Mouse (Mus musculus): ENCODE results near the gene Esrra.
A peak's percentile ranks its signal among the peaks of the same experiment; 100 is the strongest.
"Not testable (repeated sequence)": the region's sequence is repeated elsewhere in the genome, so short reads cannot be mapped to it uniquely, and the experiment has no call there.

Gene Esrra

GRCm38 (mm10) chr19:6920741-6921636 lies 624 bp downstream of the Esrra start:
- DNase-seq (ENCODE audit: low read depth) = no peak

- DNase-seq (ENCODE audit: low read depth) = no peak
Observed at GRCm38 (mm10) chr19:6919876-6920740, 1.5 kb downstream of the Esrra start.

GRCm38 (mm10) chr19:6919431-6919830 lies 2.2 kb downstream of the Esrra start:
- no peak for DNase-seq (ENCODE audit: low read depth)

DNA sequence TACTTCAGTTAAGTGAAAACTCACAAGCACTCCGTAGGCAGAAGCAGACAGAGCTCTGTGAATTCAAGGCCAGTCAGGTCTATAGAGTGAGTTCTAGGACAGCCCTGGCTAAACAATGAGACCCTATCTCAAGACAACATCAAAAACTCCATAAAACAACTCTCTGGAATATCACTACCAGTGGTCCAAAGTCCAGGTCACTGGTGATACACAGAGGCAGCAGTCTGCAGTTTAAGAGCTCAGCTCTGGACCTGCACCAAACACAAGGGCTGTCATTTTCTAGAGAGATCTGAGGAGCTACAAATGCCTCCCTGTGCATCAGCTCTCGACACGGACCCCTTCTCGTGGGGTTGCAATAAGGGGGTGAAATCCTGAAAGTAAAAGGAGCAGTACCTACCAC lies 3.3 kb downstream of the Esrra start:
- no peak for DNase-seq (ENCODE audit: low read depth)

DNA sequence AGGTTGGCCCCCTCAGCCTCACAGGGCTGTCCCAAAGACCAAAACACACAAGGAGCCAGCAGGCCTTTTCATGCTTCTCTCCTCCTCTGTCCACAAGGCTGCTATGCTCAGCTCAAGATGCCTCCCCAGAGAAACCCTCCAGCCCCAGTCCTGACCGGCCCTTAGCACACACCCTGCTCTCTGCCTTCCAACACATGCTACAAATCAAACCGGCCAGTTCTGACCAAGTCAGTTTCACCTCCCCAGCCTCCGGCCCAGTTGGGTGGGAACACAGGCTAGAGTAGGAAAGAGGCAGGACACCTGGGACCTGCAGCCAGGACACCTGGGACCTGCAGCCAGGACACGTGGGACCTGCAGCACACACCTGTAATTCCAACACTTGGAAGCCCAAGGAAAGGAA lies 5.1 kb downstream of the Esrra start:
- DNase-seq (ENCODE audit: low read depth) = no peak

DNA sequence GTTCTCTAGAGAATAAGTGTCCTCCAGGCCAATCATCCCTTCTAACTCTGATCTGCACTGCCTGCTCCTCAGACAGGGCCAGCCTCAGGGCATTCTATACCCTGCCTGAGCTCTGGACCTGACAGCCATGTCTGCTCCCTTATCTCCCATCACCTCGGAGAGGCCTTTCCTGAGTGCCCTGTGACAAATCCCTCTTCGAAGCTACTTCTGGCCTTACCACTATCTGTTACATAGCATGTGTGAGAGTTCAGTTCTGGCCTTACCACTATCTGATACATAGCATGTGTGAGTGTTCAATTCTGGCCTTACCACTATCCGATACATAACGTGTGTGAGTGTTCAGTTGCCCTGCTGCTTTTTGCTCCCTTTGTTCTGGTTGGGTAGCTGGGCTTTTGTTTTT lies 6.3 kb downstream of the Esrra start:
- DNase-seq (ENCODE audit: low read depth) = no peak

DNA sequence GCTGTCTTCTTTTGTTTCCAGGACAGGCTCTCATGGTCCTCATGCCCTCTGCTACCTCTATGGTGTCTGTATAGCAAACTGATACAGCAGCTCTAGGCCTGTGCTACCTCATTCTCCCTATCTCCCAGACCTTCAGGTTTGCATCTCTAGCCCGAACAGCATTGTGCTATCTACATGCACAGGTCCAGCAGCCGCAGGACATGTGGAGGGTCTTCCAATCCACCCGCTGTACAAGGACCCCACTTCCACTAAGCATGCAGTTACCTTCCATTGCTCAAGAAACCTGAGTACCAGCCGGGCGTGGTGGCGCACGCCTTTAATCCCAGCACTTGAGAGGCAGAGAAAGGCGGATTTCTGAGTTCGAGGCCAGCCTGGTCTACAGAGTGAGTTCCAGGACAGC lies 7.1 kb downstream of the Esrra start:
- DNase-seq (ENCODE audit: low read depth) = no peak

- no peak for DNase-seq (ENCODE audit: low read depth)
Observed at GRCm38 (mm10) chr19:6913991-6914390, 7.6 kb downstream of the Esrra start.

DNA sequence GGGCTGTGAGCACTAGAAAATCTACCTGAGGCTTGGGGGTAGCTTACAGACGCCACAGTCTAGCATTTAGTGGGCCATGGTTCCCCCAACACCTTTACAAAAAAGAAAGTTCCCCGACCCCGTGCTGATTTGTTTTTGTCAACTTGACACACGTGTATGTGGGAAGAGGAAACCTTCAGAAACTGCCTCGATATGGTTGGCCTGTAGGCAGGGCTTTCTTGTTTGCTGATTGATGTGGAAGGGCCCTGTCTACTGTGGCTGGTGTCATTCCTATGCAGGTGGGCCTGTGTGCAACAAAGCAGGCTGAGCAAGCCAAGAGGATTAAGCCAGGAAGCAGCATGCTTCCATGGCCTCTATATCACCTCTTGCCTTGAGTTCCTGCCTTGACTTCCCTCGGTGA lies 8.6 kb downstream of the Esrra start:
- no peak for DNase-seq (ENCODE audit: low read depth)

- DNase-seq (ENCODE audit: low read depth) = no peak
Observed at GRCm38 (mm10) chr19:6912205-6912970, 9.2 kb downstream of the Esrra start.

- no peak for DNase-seq (ENCODE audit: low read depth)
Observed at GRCm38 (mm10) chr19:6911101-6912074, 10.2 kb downstream of the Esrra start.

GRCm38 (mm10) chr19:6910306-6910705 lies 11.3 kb downstream of the Esrra start:
- DNase-seq (ENCODE audit: low read depth) = not testable (repeated sequence)

GRCm38 (mm10) chr19:6909507-6910289 lies 11.9 kb downstream of the Esrra start, which contains the start of the genes Trmt112 and Prdx5:
TSS of gene Trmt112 (plus strand) at chr19:6909698.
TSS of gene Prdx5 (minus strand) at chr19:6910106.
- peak; percentile 87 for DNase-seq (ENCODE audit: low read depth)

DNA sequence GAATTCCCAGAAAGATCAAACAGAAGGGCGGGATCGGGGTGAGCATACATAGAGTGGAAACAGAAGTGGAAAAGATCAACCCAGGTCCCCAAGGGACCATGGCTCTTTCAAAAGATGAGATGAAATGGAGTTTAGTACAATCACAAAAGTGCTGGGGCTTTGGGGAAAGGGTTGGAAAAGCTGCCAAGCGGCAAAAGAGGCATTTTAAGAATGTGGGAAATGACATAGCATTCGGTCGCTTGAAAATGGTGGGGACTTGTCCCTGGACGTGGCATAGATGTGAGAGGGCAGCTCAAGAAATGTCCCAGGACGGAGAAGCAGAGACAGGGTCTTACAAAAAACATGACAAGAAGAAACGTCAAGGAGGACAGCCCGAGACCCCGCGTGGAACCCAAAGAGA lies 12.6 kb downstream of the Esrra start:
- no peak for DNase-seq (ENCODE audit: low read depth)

- DNase-seq (ENCODE audit: low read depth) = no peak
Observed at GRCm38 (mm10) chr19:6907811-6908540, 13.6 kb downstream of the Esrra start.

- no peak for DNase-seq (ENCODE audit: low read depth)
Observed at GRCm38 (mm10) chr19:6907094-6907493, 14.5 kb downstream of the Esrra start.

GRCm38 (mm10) chr19:6906199-6906598 lies 15.4 kb downstream of the Esrra start:
- DNase-seq (ENCODE audit: low read depth) = no peak

DNA sequence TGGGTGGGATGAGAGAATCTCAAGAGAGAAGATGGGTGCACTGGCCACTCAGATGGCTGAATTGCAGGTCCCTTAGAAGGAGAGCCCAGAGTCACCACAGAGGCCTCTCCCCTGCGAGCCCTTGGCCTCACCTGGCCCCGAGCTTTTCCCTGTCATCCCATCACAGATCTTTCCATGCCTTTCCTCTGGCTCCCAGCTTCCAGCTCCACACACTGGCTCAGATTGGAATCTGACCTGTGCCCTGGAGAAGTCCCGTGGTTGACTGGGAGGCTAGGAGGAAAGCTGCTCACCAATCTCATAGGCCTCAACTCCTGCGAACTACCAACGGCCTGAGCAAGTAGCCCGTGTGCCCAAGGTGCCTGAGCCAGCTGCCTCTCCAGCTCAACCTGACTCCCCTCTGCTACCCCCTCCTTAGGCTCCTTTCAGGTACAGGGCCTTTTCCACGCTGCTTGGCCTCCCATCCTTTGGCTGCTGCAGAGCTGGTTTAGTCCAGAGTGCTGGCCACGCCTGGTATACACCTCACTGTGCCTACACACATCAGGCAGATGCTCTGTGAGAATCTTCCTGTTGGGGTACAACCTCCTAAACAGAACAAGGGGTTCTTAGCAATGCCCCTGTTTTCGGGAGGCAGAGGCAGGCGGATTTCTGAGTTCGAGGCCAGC lies 16.0 kb downstream of the Esrra start:
- no peak for DNase-seq (ENCODE audit: low read depth)

- DNase-seq (ENCODE audit: low read depth) = no peak
Observed at GRCm38 (mm10) chr19:6904846-6905245, 16.8 kb downstream of the Esrra start.

Data from c-Kit-positive CD71-positive TER-119-negative erythroid progenitor cells, embryonic 14.5 days (primary cell).